Mouse (Mus musculus) heart, adult 11 months (tissue): ENCODE data around the gene Actl7a.

ENCODE experiments used
- DNase-seq: peaks from one replicate; pipeline ENCODE4 v3.0.0; 2022

The Actl7a gene

GRCm38 (mm10) chr4:56767861-56768284 lies 24.7 kb downstream of the Actl7a start:
- DNase-seq: peak; percentile 96

- peak; percentile 95 for DNase-seq
These were observed 25.7 kb downstream of the Actl7a start for GRCm38 (mm10) chr4:56768913-56769312.

GRCm38 (mm10) chr4:56771065-56771464 lies 27.9 kb downstream of the Actl7a start:
- no peak for DNase-seq

DNA sequence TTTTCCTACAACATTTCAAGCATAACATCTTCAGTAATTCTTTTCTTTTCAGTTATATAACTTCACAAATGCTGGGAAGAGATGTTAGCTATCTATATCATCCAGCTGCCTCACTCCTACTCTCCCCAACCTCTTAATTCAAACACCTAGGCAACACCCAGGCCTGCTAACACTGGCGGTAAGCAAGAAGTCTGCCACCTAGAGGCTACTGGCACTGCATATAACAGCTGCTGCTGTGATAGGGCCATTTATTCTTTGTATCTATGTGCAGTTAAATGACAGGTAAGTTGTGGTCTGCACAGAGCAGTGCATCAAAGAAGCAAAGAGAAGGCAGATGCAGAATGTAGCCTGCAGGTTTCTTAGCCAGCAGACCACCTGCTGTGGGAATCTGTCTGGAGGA lies 48.2 kb downstream of the Actl7a start:
- no peak for DNase-seq
